Mouse (Mus musculus) left cerebral cortex, postnatal 36 days (tissue): ENCODE measurements at regions not wholly inside any gene's neighbourhood (a gene's known extent, or its start where the extent isn't known, plus 50 kb on each side); places are given as distances from the start of the nearest gene placed in this dataset.
A peak's percentile ranks its signal among the peaks of the same experiment; 100 is the strongest.
"Not testable (repeated sequence)": the region's sequence is repeated elsewhere in the genome, so short reads cannot be mapped to it uniquely, and the experiment has no call there.

Experiments used
- DNase-seq, 2 experiments: peaks; one replicate each; pipeline ENCODE4 v3.0.0; 2021 to 2022; ENCODE audit warnings: low spot score in 2 of 2, mixed read lengths in 1 of 2
- intact Hi-C: fragments of 180-260 bp; cut with DNase I; formaldehyde crosslinking; loops from one replicate; pipeline ENCODE4 v1.15.1; 2025

- intact Hi-C loops, DNase-seq: not testable (repeated sequence)
These were observed 884.0 kb upstream of the Lrrc4c start for GRCm38 (mm10) chr2:95433996-95434395.

- DNase-seq = no peak
- intact Hi-C loops = no loop called here
These were observed 877.0 kb upstream of the Lrrc4c start for GRCm38 (mm10) chr2:95440957-95441356.

GRCm38 (mm10) chr2:95443245-95443799, 874.6 kb upstream of the Lrrc4c start:
- intact Hi-C loops = no loop called here
- DNase-seq = no peak

- peak; percentile 4 to 5 for DNase-seq
- intact Hi-C loops = no loop called here
These were observed 869.1 kb upstream of the Lrrc4c start for GRCm38 (mm10) chr2:95448897-95449296.

- intact Hi-C loops = no loop called here
- no peak for DNase-seq
These were observed 838.1 kb upstream of the Lrrc4c start for GRCm38 (mm10) chr2:95479827-95480226.

GRCm38 (mm10) chr2:95483397-95483796, 834.6 kb upstream of the Lrrc4c start:
- peak in 1 of 2 experiments; percentile 15 for DNase-seq
- intact Hi-C loops = no loop called here

GRCm38 (mm10) chr2:95487580-95488135, 830.3 kb upstream of the Lrrc4c start:
- DNase-seq = no peak
- intact Hi-C loops = no loop called here

- no peak for DNase-seq
- intact Hi-C loops = no loop called here
These were observed 823.8 kb upstream of the Lrrc4c start for GRCm38 (mm10) chr2:95494026-95494697.

GRCm38 (mm10) chr2:95494698-95495088, 823.3 kb upstream of the Lrrc4c start:
- DNase-seq = no peak
- intact Hi-C loops = no loop called here

- DNase-seq = no peak
- intact Hi-C loops = no loop called here
These were observed 806.7 kb upstream of the Lrrc4c start for GRCm38 (mm10) chr2:95511286-95511685.

GRCm38 (mm10) chr2:95521624-95522023, 796.3 kb upstream of the Lrrc4c start:
- DNase-seq = no peak
- intact Hi-C loops = no loop called here

GRCm38 (mm10) chr2:95524590-95525266, 793.2 kb upstream of the Lrrc4c start:
- intact Hi-C loops = no loop called here
- DNase-seq = no peak

GRCm38 (mm10) chr2:95564089-95564488, 753.9 kb upstream of the Lrrc4c start:
- no peak for DNase-seq
- intact Hi-C loops = no loop called here

- DNase-seq = no peak
- intact Hi-C loops = no loop called here
These were observed 742.1 kb upstream of the Lrrc4c start for GRCm38 (mm10) chr2:95575882-95576281.

GRCm38 (mm10) chr2:95579201-95579600, 738.8 kb upstream of the Lrrc4c start:
- DNase-seq = no peak
- intact Hi-C loops = no loop called here

GRCm38 (mm10) chr2:95586002-95586401, 732.0 kb upstream of the Lrrc4c start:
- intact Hi-C loops = no loop called here
- DNase-seq = no peak

- no peak for DNase-seq
- intact Hi-C loops = no loop called here
These were observed 730.9 kb upstream of the Lrrc4c start for GRCm38 (mm10) chr2:95587044-95587443.

GRCm38 (mm10) chr2:95613354-95613753, 704.6 kb upstream of the Lrrc4c start:
- intact Hi-C loops = no loop called here
- no peak for DNase-seq

- no peak for DNase-seq
- intact Hi-C loops = no loop called here
These were observed 680.4 kb upstream of the Lrrc4c start for GRCm38 (mm10) chr2:95637533-95637932.

- intact Hi-C loops = no loop called here
These were observed 643.6 kb upstream of the Lrrc4c start for GRCm38 (mm10) chr2:95674347-95674746.

GRCm38 (mm10) chr2:95715355-95715754, 602.6 kb upstream of the Lrrc4c start:
- intact Hi-C loops = no loop called here
- DNase-seq = no peak

More at GRCm38 (mm10) chr2:95674347-95674746, 643.6 kb upstream of the Lrrc4c start:
- DNase-seq = no peak
